Mouse (Mus musculus) kidney, postnatal 36 days (tissue): ENCODE data around the gene Scaf4.
A peak's percentile ranks its signal among the peaks of the same experiment; 100 is the strongest.
"Not testable (repeated sequence)": the region's sequence is repeated elsewhere in the genome, so short reads cannot be mapped to it uniquely, and the experiment has no call there.

Experiments
- DNase-seq, 2 experiments: peaks; one replicate each; pipeline ENCODE4 v3.0.0; 2021 to 2022; ENCODE audit warnings: mixed read lengths in 2 of 2

Scaf4 gene

GRCm38 (mm10) chr16:90233702-90234101, 50.6 kb downstream of the Scaf4 start:
- no peak for DNase-seq

DNA sequence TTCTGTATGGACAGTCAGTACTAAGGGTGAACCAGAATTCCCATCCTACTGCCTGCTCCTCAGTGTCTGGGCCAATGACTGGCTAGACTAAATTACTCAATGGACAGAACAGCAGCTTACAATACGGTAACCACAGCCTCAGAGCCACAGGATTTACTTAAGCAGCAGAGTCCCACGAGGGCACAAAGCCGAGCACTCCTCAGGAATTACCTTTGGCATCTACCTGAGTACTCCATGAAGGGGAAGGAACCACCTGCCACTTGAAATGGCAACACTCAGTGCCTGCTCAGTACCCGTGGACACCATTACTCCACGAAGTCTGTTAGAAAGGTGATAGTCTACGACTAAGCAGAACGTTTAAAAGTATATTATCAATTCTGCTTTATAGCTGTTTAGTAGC, 53.0 kb downstream of the Scaf4 start:
- DNase-seq: no peak

DNA sequence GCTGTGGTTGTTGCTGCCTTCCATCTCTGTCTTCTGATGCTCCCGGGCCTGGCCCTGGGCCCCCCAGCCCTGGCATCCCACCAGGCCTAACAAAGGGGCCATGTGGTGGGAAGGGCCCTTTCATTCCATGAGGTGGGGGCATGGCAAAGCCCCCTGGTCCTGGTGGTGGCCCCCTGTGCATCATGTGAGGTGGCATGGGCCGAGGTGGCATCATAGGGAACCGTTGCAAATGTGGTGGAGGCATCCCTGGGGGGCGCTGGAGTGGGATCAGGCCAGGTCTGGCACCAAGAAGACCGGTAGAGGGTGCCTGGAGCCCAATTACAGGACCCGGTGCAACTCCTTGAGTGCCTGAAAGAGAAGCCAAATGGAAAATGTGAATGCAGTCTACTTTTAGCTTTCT, 54.4 kb downstream of the Scaf4 start:
- DNase-seq: no peak

DNA sequence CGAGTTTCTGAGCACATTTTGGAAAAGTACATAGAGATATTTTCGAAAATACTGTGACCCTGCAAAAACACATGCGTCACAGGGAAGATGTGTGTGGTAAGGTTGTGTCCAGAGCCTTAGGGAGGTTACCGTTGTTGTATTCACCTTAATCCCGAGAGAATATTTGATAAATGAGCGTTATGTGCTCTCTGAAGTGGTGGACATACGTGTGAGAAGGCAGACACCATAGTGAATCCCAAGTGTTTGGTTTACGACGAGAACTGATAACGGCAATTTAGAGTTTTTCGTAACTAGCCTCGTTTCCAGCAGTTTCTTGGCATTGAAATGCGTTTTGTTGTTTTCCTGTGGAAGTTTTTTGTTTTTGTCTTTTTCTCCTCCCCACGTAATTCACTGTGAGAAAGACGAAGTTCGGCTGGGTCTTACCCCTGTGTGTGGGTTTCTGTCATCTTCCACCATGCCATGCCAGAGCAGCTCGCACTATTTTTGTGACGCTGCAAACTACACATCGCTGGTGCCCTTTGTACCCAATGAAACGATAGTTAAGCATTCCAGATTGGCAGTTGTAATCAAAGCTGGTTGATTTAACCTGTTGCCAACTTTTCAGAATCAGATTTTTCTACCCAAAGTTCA, 62.7 kb downstream of the Scaf4 start:
- peak; percentile 36 to 44 for DNase-seq

- DNase-seq: peak in 1 of 2 experiments; percentile 82
Observed at GRCm38 (mm10) chr16:90220892-90221431, 63.3 kb downstream of the Scaf4 start.

DNA sequence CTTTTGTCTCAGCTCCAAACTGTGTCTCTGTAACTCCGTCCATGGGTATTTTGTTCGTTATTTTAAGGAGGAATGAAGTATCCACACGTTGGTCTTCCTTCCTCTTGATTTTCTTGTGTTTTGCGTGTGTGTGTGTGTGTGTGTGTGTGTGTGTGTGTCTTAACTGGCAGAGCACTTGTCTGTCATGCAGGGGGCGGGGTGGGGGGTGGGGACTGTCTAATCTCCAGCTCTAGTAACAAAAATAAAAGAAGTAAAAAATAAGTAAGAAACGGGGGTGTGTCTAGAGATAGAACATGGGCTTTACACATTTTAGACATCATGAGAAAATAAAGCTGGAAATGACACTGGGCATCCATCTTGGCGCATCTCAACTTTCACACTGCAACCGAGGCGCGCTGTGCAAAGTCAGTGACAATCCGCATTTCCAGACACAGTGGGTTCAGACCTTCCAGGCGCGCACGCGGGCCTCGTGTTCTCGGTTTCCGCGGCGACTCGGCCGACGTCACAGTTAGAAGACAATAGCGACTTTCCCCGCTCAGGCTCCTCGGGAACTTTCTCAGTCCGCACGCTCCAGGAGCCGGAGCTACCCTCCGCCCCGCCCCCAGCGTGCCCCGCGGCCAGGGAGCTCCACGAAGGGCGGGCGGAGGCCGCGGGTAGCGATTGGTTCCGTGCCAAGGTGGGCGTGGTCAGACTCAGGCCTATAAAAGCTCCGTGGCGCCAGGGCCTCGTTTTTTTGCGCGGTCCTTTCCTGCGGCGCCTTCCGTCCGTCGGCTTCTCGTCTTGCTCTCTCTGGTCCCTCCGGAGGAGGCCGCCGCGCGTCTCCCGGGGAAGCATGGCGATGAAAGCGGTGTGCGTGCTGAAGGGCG, 64.0 kb downstream of the Scaf4 start, which contains the start of gene Sod1:
Gene Sod1, plus strand, starts transcription at position 729 of the 866 bp plus-strand sequence.
- DNase-seq: peak; percentile 95 to 98

DNA sequence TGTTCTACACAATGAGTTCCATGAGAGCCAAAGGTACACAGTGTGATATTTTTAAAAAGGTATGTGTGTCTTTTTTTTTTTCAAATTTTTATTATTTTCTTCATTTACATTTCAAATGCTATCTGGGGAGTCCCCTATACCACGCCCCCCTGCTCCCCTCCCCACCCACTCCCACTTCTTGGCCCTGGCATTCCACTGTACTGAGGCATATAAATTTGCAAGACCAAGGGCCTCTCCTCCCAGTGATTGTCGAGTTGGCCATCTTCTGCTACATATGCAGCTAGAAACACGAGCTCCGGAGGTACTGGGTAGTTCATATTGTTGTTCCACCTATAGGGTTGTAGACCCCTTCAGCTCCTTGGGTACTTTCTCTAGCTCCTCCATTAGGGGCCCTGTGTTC, 64.9 kb downstream of the Scaf4 start:
- DNase-seq: not testable (repeated sequence)

DNA sequence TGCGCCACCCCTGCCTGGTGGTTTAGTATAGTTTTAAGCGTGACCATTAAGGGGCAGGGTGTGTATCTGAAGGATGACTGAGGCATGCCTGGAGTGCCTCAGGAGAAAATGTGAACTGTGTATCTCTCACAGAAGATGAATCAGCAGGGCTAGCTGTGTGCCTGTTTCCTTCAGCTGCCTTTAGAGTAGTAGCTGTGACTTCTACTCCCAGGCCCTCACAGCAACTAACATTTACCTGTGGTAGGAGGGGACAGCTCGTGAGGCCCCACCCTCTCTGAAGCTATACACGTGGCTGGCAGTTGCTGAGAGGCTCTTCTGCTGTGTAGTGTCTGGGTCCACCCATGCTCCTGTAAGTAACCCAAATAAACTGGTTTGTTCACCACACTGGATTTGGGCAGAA, 66.4 kb downstream of the Scaf4 start:
- DNase-seq: peak in 1 of 2 experiments; percentile 20

GRCm38 (mm10) chr16:90217356-90217755, 66.9 kb downstream of the Scaf4 start:
- peak; percentile 66 to 77 for DNase-seq

DNA sequence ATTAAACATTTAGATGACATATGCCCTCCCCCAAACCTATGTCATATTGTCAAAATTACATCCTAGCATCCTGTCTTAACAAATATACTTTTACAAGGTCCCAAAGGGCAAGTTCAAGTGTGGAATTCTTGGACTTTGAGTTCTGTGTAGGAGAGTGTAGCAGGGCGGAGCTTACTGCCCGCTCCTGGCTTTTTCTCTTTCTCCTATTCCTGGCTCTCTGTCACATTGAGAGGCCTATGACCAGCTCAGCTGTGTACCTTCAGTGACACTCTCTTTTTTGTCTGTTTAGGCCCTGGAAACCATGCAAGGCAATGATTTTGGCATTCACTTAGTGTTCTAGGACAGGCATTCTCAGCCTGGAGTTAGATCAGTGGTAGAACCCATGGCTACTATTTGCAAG, 67.9 kb downstream of the Scaf4 start:
- DNase-seq: peak; percentile 41 to 47

DNA sequence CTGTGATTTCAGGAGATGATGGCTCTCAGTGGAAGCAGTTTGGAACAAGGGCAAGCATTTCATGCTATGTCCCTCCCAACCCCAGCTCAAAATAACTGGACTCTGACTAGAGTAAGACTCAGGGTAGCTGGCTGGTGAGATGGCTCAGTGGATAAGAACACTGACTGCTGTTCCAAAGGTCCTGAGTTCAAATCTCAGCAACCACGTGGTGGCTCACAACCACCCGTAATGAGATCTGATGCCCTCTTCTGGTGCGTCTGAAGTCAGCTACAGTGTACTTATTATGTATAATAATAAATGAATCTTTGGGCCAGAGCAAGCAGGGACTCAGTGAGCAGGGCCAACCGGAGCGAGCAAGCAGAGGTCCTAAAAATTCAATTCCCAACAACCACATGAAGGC, 68.4 kb downstream of the Scaf4 start:
- peak in 1 of 2 experiments; percentile 35 for DNase-seq

- no peak for DNase-seq
Observed at GRCm38 (mm10) chr16:90214731-90215565, 69.4 kb downstream of the Scaf4 start.

DNA sequence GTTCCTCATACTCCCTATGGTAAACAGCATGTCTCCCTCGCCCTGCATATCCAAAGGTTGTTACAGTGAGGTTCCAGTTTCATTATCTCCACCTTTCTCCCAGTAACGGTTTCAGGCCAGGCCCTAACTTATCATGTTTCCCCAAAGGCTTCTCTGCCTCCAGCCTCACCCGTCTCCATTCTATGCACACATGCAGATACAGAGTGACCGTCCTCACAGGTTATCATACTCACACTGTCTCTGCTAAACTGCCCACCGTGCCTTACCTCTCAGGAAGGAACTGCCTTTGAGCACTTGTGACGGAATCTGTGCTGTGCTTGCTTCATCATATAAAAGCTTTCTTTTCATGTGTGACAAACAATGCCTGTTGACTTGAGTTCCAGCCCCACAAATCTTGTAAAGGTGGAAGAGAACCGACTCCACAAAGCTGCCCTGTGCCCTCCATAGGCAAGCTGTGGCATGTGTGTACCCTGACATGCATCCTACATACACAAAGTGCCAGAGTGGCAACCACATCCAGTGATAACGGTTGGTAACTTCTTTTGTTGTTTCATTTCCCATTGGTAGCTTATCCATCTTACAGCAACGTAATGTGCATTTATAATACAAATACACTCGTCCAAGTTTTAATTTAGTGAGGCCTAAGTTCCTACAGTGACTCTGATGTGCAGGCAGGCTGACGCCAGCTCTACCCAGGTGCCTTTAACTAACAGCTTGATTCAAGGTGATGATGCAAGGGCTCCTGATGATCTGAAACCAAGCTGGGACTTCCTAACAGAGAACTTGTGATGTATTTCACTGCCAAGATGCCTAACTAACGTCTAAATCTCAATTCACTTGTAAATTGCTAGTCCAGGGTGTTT, 70.6 kb downstream of the Scaf4 start:
- no peak for DNase-seq

- DNase-seq: no peak
Observed at GRCm38 (mm10) chr16:90211767-90212166, 72.5 kb downstream of the Scaf4 start.

DNA sequence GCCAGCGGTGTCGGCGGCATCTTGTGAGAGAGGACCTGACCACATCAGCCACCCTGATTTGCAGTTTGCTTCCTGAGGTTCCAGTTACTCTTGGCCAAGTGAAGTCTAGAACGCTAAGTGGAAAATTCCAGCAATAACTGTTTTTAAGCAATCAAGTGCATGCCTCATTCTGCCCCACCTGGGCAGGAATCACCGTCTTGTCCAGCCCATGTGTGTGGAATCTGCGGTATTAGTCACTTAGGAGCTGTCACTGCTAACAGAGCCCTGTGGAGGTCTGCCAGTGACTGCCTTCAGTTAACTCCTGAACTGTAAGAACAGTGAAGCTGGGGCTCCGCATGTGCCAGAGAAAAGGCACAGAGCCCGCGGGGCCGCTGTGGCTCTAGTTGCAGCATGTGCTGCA, 73.6 kb downstream of the Scaf4 start:
- no peak for DNase-seq

GRCm38 (mm10) chr16:90208996-90209395, 75.3 kb downstream of the Scaf4 start:
- no peak for DNase-seq

GRCm38 (mm10) chr16:90204868-90205267, 79.4 kb downstream of the Scaf4 start:
- no peak for DNase-seq

DNA sequence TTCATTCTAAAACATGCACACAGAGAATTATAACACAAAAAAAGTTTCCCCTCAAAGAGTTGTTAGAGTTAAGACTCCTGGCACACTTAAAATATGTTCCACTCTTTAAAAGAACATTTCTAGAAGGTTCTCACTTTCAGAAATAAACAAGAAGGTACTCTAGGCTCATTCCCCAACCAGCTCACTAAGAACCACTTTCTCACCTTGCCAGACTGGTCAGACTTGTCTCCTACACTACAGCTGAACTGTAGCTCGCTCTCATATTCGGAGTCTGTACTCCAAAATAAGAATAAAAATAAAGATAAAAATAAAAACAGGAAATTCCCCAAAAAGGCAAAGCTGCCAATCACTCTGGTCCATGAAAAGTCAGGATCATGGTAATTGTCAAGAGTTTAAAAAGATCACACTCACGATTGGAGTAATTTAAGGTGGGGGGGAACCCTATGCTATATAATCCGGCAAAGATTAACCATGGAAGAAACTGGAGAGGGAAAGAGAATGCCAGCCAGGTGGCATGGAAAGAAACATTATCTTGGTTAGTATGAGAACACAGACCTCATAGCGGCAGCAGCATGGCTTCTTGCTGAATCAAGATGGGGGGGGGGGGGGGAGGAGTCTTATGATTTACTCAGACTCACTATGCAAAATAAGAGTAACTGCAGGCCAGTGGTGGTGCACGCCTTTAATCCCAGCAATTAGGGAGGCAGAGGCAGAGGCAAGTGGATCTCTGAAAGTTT, 80.9 kb downstream of the Scaf4 start:
- DNase-seq: no peak

DNA sequence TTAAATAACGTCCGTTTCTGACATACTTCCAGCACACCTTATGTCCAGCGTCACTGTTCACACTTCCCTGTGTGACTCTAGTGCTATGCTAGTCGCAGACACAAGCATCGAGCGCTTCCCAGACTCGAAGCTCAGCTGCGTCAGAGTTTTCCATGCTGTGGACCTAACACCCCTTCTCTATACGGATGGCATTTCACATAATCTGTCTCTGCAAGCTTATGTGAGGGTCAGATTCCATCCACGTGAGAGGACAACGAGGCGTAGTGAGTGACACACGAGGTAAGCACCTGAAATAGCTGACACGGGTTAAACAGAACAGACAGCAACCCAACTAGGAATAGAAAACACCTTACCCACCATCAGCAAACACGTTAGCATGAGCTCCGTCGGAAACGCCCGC, 82.2 kb downstream of the Scaf4 start:
- no peak for DNase-seq

- DNase-seq: peak; percentile 23 to 62
Observed at GRCm38 (mm10) chr16:90199174-90199573, 85.1 kb downstream of the Scaf4 start.

- DNase-seq: no peak
Observed at GRCm38 (mm10) chr16:90198626-90199025, 85.7 kb downstream of the Scaf4 start.
